24 mouse cellular contexts compared by ENCODE assay signal in the genomic region with DNA sequence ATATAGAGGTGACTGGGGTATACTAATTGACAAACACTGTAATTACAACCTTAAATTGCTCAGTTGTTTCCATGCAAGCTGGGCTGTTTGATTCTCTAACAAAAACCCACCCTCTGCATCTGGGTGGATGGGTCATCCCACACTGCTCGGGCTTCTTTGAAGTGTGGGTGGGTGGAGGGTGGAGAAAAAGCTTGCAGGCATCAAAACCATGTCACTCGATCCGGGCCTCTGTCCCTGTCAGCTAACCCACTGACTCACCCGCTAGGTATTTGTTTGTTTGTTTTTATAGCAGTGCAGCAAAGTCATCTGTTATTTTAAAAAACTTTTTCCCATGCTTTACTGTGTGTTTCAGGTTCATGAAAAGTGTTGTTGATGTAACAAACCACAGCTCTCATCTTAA. TPM values are rescaled to one million over a fixed set of nuclear protein-coding genes. Genes with fewer than 3 reads are reported as not detected.
DNase-seq lines count a peak whose midpoint lies in the region; ATAC-seq and TF ChIP-seq lines count a peak whose summit lies in the region.
"Had no signal": no experiment of that assay in that cellular context is flagged by ENCODE, and none has a peak within 500 bp of the region (broad histone marks: within the 10 kb centered on the region; RNA-seq: fewer than 3 reads in every experiment).

No protein-coding gene starts in this region.

- no peak for TF ChIP-seq EP300 in heart, adult 2 months (IDR thresholded peaks at IDR 0.05; ENCODE audit: insufficient read depth, low read depth, low read length)

- H3K4me3 ChIP-seq in heart, adult 2 months: no peak overlapping the region
- H3K4me3 ChIP-seq: embryonic facial prominence, embryonic 13.5 days; erythroblast, embryonic 14.5 days; heart, embryonic 13.5 days; left cerebral cortex, adult 2 months; limb, embryonic 12.5 days; lung, embryonic 15.5 days; midbrain, embryonic 12.5 days had no signal

- peak; percentile 33 for DNase-seq in thymus, postnatal 0 days (ENCODE audit: low spot score)
- no peak for DNase-seq in thymus, postnatal 36 days
- DNase-seq in NIH3T3 (ENCODE audit: low read depth): peak; percentile 27
- DNase-seq in embryo, embryonic 10.5 days (ENCODE audit: low spot score): peak; percentile 29
- DNase-seq in adrenal gland, adult (ENCODE audit: inconsistent age in 2 of 2, low spot score in 1 of 2): no peak
- DNase-seq in heart, adult 2 months: no peak
- DNase-seq: adrenal gland, postnatal 14 days; B cell, adult 2 months; cerebellum, adult 11-12 months; cerebellum, adult 9-11 months; forebrain, postnatal 0 days; heart, postnatal 10 days; kidney, postnatal 25 days; thymus, postnatal 25 days had no signal

- 36% methylated on average over 4 of the region's 4 CpGs for WGBS in heart, adult 2 months

- no peak for TF ChIP-seq CTCF in heart, adult 2 months (IDR thresholded peaks at IDR 0.05)

- H3K36me3 ChIP-seq in heart, adult 2 months (ENCODE audit: control insufficient read depth, insufficient read depth, low read length): no peaks in the 10 kb centered on the region
- H3K36me3 ChIP-seq: embryonic facial prominence, embryonic 13.5 days; heart, embryonic 13.5 days; limb, embryonic 12.5 days; lung, embryonic 15.5 days; midbrain, embryonic 12.5 days had no signal

- H3K27me3 ChIP-seq in heart, adult 2 months (ENCODE audit: control insufficient read depth, insufficient read depth, low read length): no peaks in the 10 kb centered on the region
- H3K27me3 ChIP-seq: embryonic facial prominence, embryonic 13.5 days; heart, embryonic 13.5 days; limb, embryonic 12.5 days; lung, embryonic 15.5 days; midbrain, embryonic 12.5 days had no signal

- no peak for TF ChIP-seq POLR2A in heart, adult 2 months (IDR thresholded peaks at IDR 0.05; ENCODE audit: insufficient read depth, low read depth, low read length)

- H3K79me2 ChIP-seq in heart, adult 2 months (replicated peaks; ENCODE audit: control insufficient read depth, insufficient read depth, low read length): no peaks in the 10 kb centered on the region

- peaks cover 2% of the 10 kb centered on the region for H3K4me1 ChIP-seq in heart, adult 2 months (ENCODE audit: control insufficient read depth, insufficient read depth, low read length)
- H3K4me1 ChIP-seq: embryonic facial prominence, embryonic 13.5 days; heart, embryonic 13.5 days; limb, embryonic 12.5 days; lung, embryonic 15.5 days; midbrain, embryonic 12.5 days had no signal

- H3K27ac ChIP-seq in heart, adult 2 months: no peak overlapping the region
- H3K27ac ChIP-seq: embryonic facial prominence, embryonic 13.5 days; heart, embryonic 13.5 days; hindbrain, embryonic 14.5 days; left cerebral cortex, adult 2 months; limb, embryonic 12.5 days; lung, embryonic 15.5 days; midbrain, embryonic 12.5 days had no signal

- H3K9ac ChIP-seq in heart, adult 2 months (ENCODE audit: low read depth, low read length): no peak overlapping the region
- H3K9ac ChIP-seq: embryonic facial prominence, embryonic 13.5 days; forebrain, postnatal 0 days; heart, embryonic 13.5 days; hindbrain, embryonic 14.5 days; limb, embryonic 12.5 days; lung, embryonic 15.5 days; midbrain, embryonic 12.5 days had no signal

- intact Hi-C loops in heart, adult 2 months (cut with DNase I): no loop called here

- ATAC-seq in activated CD4-positive, CD25-positive, alpha-beta regulatory T cell, adult 4 months: no peak
- ATAC-seq: forebrain, postnatal 0 days; intestine, postnatal 0 days had no signal

RNA-seq across cellular contexts. Expression of a gene that starts 34.7 kb away (rescaled TPM):
- polyA plus RNA-seq in thymus, postnatal 0 days (2015; fragmentation: Nextera tagmentation; extraction: Ambion mirVana): 12.2 and 15.5 TPM in 2 replicates
- 1 to 10 TPM; 2.5 to 5.0 TPM for polyA plus RNA-seq in activated CD4-positive, CD25-positive, alpha-beta regulatory T cell, adult 4 months (2017; shearing (Covaris generic))
- total RNA-seq in heart, adult 2 months (2021): 1 to 10 TPM; 1.1 to 1.5 TPM
- 2.6 TPM in 2 replicates for polyA plus RNA-seq in heart, adult 2 months (2012; rRNA removed)

RNA-seq across cellular contexts. Expression of a gene that starts 43.9 kb away (rescaled TPM):
- polyA plus RNA-seq in thymus, postnatal 0 days (2015; fragmentation: Nextera tagmentation; extraction: Ambion mirVana): 53.7 and 69.0 TPM in 2 replicates
- polyA plus RNA-seq in activated CD4-positive, CD25-positive, alpha-beta regulatory T cell, adult 4 months (2017; shearing (Covaris generic)): 100 to 1,000 TPM in 1 of 2 experiments, 10 to 100 TPM in 1; 95.4 to 102 TPM
- 1 to 10 TPM; 2.3 to 3.7 TPM for total RNA-seq in heart, adult 2 months (2021)
- 6.8 and 12.5 TPM in 2 replicates for polyA plus RNA-seq in heart, adult 2 months (2012; rRNA removed)
- polyA plus RNA-seq: erythroblast, embryonic 14.5 days had no signal

Comparison
In these comparisons a context has a peak if more than half of its experiments do, and no peak if none do; other contexts are left out.
1. DNase-seq: peak in thymus, postnatal 0 days (single experiment), NIH3T3 (single experiment) and embryo, embryonic 10.5 days (single experiment); none in thymus, postnatal 36 days (0 of 2), adrenal gland, adult (0 of 2) and heart, adult 2 months (0 of 2).